Mouse (Mus musculus): ENCODE measurements around the gene Nyap1. TPM values are rescaled to one million over a fixed set of nuclear protein-coding genes. Genes with fewer than 3 reads are reported as not detected.

Gene Nyap1
- polyA plus RNA-seq, 1 experiment from 2014 or later: 0.33 TPM

- no peak for ATAC-seq (ENCODE audit: low read depth)
Observed at GRCm38 (mm10) chr5:137772755-137773154, 31.3 kb upstream of the Nyap1 start.

GRCm38 (mm10) chr5:137770709-137771108 lies 29.3 kb upstream of the Nyap1 start:
- Histone ChIP-seq H3K9ac (ENCODE audit: low read depth, low read length) (no peak overlapping the region), H3K4me1 (ENCODE audit: control insufficient read depth, low read depth, low read length) (peaks cover 4% of the 10 kb centered on the region; the same call in 1 of the 2 replicates), H3K9me3 (replicated peaks; ENCODE audit: control insufficient read depth, low read length) (peaks cover 2% of the 10 kb centered on the region; the same call in 1 of the 2 replicates), H3K27me3 (ENCODE audit: control insufficient read depth, insufficient read depth, low read depth, low read length) (no peaks in the 10 kb centered on the region), H3K27ac (ENCODE audit: low read length) (no peak overlapping the region), H3K4me2 (ENCODE audit: low read depth, low read length) (no peak overlapping the region), H3K4me3 (ENCODE audit: low read depth, low read length) (no peak overlapping the region), H3K36me3 (ENCODE audit: control insufficient read depth, insufficient read depth) (no peaks in the 10 kb centered on the region)
- 0 out of 2 replicates have a peak, but pooled peaks have one; percentile 52 for ATAC-seq (ENCODE audit: low read depth)
- WGBS (ENCODE audit: insufficient replicate concordance): 24% methylated on average over 2 of the region's 2 CpGs

More at GRCm38 (mm10) chr5:137772755-137773154, 31.3 kb upstream of the Nyap1 start:
- Histone ChIP-seq H3K27ac (ENCODE audit: low read length) (no peak overlapping the region), H3K36me3 (ENCODE audit: control insufficient read depth, insufficient read depth) (no peaks in the 10 kb centered on the region), H3K4me1 (ENCODE audit: control insufficient read depth, low read depth, low read length) (peaks cover 19% of the 10 kb centered on the region), H3K4me3 (ENCODE audit: low read depth, low read length) (no peak overlapping the region), H3K4me2 (ENCODE audit: low read depth, low read length) (no peak overlapping the region), H3K9ac (ENCODE audit: low read depth, low read length) (no peak overlapping the region), H3K9me3 (replicated peaks; ENCODE audit: control insufficient read depth, low read length) (no peaks in the 10 kb centered on the region), H3K27me3 (ENCODE audit: control insufficient read depth, insufficient read depth, low read depth, low read length) (no peaks in the 10 kb centered on the region)

GRCm38 (mm10) chr5:137768475-137768874 lies 27.1 kb upstream of the Nyap1 start:
- no peak overlapping the region for H3K9ac ChIP-seq (ENCODE audit: low read depth, low read length)
- H3K27me3 ChIP-seq (ENCODE audit: control insufficient read depth, insufficient read depth, low read depth, low read length): no peaks in the 10 kb centered on the region
- peaks cover 2% of the 10 kb centered on the region; the same call in 1 of the 2 replicates for H3K9me3 ChIP-seq (replicated peaks; ENCODE audit: control insufficient read depth, low read length)
- H3K27ac ChIP-seq (ENCODE audit: low read length): no peak overlapping the region
- no peak for ATAC-seq (ENCODE audit: low read depth)
- no peak overlapping the region for H3K4me2 ChIP-seq (ENCODE audit: low read depth, low read length)
- H3K4me3 ChIP-seq (ENCODE audit: low read depth, low read length): no peak overlapping the region
- WGBS (ENCODE audit: insufficient replicate concordance): 52% methylated on average over 1 of the region's 1 CpGs
- peaks cover 4% of the 10 kb centered on the region; the same call in 1 of the 2 replicates for H3K4me1 ChIP-seq (ENCODE audit: control insufficient read depth, low read depth, low read length)
- H3K36me3 ChIP-seq (ENCODE audit: control insufficient read depth, insufficient read depth): no peaks in the 10 kb centered on the region

- H3K4me2 ChIP-seq (ENCODE audit: low read depth, low read length): no peak overlapping the region
- no peak overlapping the region for H3K27ac ChIP-seq (ENCODE audit: low read length)
- peaks cover 2% of the 10 kb centered on the region; the same call in 1 of the 2 replicates for H3K9me3 ChIP-seq (replicated peaks; ENCODE audit: control insufficient read depth, low read length)
- H3K4me1 ChIP-seq (ENCODE audit: control insufficient read depth, low read depth, low read length): no peaks in the 10 kb centered on the region
- H3K4me3 ChIP-seq (ENCODE audit: low read depth, low read length): no peak overlapping the region
- no peaks in the 10 kb centered on the region for H3K27me3 ChIP-seq (ENCODE audit: control insufficient read depth, insufficient read depth, low read depth, low read length)
- ATAC-seq (ENCODE audit: low read depth): no peak
- no peaks in the 10 kb centered on the region for H3K36me3 ChIP-seq (ENCODE audit: control insufficient read depth, insufficient read depth)
- no peak overlapping the region for H3K9ac ChIP-seq (ENCODE audit: low read depth, low read length)
- WGBS (ENCODE audit: insufficient replicate concordance): 49% methylated on average over 3 of the region's 3 CpGs
Observed at GRCm38 (mm10) chr5:137766270-137766669, 24.9 kb upstream of the Nyap1 start.

- ATAC-seq (ENCODE audit: low read depth): no peak
- WGBS (ENCODE audit: insufficient replicate concordance): 59% methylated on average over 9 of the region's 9 CpGs
Observed at GRCm38 (mm10) chr5:137764609-137765340, 23.4 kb upstream of the Nyap1 start.

GRCm38 (mm10) chr5:137759971-137760412 lies 18.6 kb upstream of the Nyap1 start:
- Histone ChIP-seq H3K4me3 (ENCODE audit: low read depth, low read length) (no peak overlapping the region), H3K4me1 (ENCODE audit: control insufficient read depth, low read depth, low read length) (no peaks in the 10 kb centered on the region; the same call in 1 of the 2 replicates), H3K36me3 (ENCODE audit: control insufficient read depth, insufficient read depth) (peaks cover 24% of the 10 kb centered on the region), H3K27me3 (ENCODE audit: control insufficient read depth, insufficient read depth, low read depth, low read length) (no peaks in the 10 kb centered on the region), H3K9me3 (replicated peaks; ENCODE audit: control insufficient read depth, low read length) (no peaks in the 10 kb centered on the region), H3K27ac (ENCODE audit: low read length) (no peak overlapping the region), H3K4me2 (ENCODE audit: low read depth, low read length) (no peak overlapping the region), H3K9ac (ENCODE audit: low read depth, low read length) (no peak overlapping the region)
- 51% methylated on average over 4 of the region's 4 CpGs for WGBS (ENCODE audit: insufficient replicate concordance)
- peak; percentile 68 for ATAC-seq (ENCODE audit: low read depth)

More at GRCm38 (mm10) chr5:137764609-137765340, 23.4 kb upstream of the Nyap1 start:
- H3K27me3 ChIP-seq (ENCODE audit: control insufficient read depth, insufficient read depth, low read depth, low read length): no peaks in the 10 kb centered on the region
- no peaks in the 10 kb centered on the region; the same call in 1 of the 2 replicates for H3K4me1 ChIP-seq (ENCODE audit: control insufficient read depth, low read depth, low read length)
- H3K4me3 ChIP-seq (ENCODE audit: low read depth, low read length): no peak overlapping the region
- no peaks in the 10 kb centered on the region for H3K36me3 ChIP-seq (ENCODE audit: control insufficient read depth, insufficient read depth)
- H3K27ac ChIP-seq (ENCODE audit: low read length): no peak overlapping the region
- H3K4me2 ChIP-seq (ENCODE audit: low read depth, low read length): no peak overlapping the region
- peaks cover 2% of the 10 kb centered on the region; the same call in 1 of the 2 replicates for H3K9me3 ChIP-seq (replicated peaks; ENCODE audit: control insufficient read depth, low read length)
- H3K9ac ChIP-seq (ENCODE audit: low read depth, low read length): no peak overlapping the region

- Histone ChIP-seq H3K4me1 (ENCODE audit: control insufficient read depth, low read depth, low read length) (no peaks in the 10 kb centered on the region; the same call in 1 of the 2 replicates), H3K9ac (ENCODE audit: low read depth, low read length) (no peak overlapping the region), H3K9me3 (replicated peaks; ENCODE audit: control insufficient read depth, low read length) (no peaks in the 10 kb centered on the region), H3K4me2 (ENCODE audit: low read depth, low read length) (no peak overlapping the region), H3K27me3 (ENCODE audit: control insufficient read depth, insufficient read depth, low read depth, low read length) (no peaks in the 10 kb centered on the region), H3K27ac (ENCODE audit: low read length) (no peak overlapping the region), H3K36me3 (ENCODE audit: control insufficient read depth, insufficient read depth) (peaks cover 27% of the 10 kb centered on the region), H3K4me3 (ENCODE audit: low read depth, low read length) (no peak overlapping the region)
- ATAC-seq (ENCODE audit: low read depth): no peak
- 88% methylated on average over 19 of the region's 19 CpGs for WGBS (ENCODE audit: insufficient replicate concordance)
Observed at GRCm38 (mm10) chr5:137758921-137759534, 17.6 kb upstream of the Nyap1 start.

GRCm38 (mm10) chr5:137757887-137758286 lies 16.5 kb upstream of the Nyap1 start:
- WGBS (ENCODE audit: insufficient replicate concordance): 78% methylated on average over 6 of the region's 6 CpGs
- Histone ChIP-seq H3K4me1 (ENCODE audit: control insufficient read depth, low read depth, low read length) (no peaks in the 10 kb centered on the region; the same call in 1 of the 2 replicates), H3K36me3 (ENCODE audit: control insufficient read depth, insufficient read depth) (peaks cover 30% of the 10 kb centered on the region), H3K27me3 (ENCODE audit: control insufficient read depth, insufficient read depth, low read depth, low read length) (no peaks in the 10 kb centered on the region), H3K27ac (ENCODE audit: low read length) (no peak overlapping the region), H3K4me2 (ENCODE audit: low read depth, low read length) (no peak overlapping the region), H3K4me3 (ENCODE audit: low read depth, low read length) (no peak overlapping the region), H3K9me3 (replicated peaks; ENCODE audit: control insufficient read depth, low read length) (no peaks in the 10 kb centered on the region), H3K9ac (ENCODE audit: low read depth, low read length) (no peak overlapping the region)
- no peak for ATAC-seq (ENCODE audit: low read depth)

Measured in liver, embryonic 16.5 days (tissue).